Mouse (Mus musculus): ENCODE measurements at regions not wholly inside any gene's neighbourhood (a gene's known extent, or its start where the extent isn't known, plus 50 kb on each side); places are given as distances from the start of the nearest gene placed in this dataset.
"Not testable (repeated sequence)": the region's sequence is repeated elsewhere in the genome, so short reads cannot be mapped to it uniquely, and the experiment has no call there.

- H3K4me2 ChIP-seq (ENCODE audit: low read depth, low read length), result peak overlapping the region; percentile 56
- H3K27me3 ChIP-seq (ENCODE audit: control insufficient read depth, insufficient read depth, low read depth, low read length); H3K4me1 ChIP-seq (ENCODE audit: control insufficient read depth, low read depth, low read length); H3K36me3 ChIP-seq (ENCODE audit: control insufficient read depth, insufficient read depth); H3K9me3 ChIP-seq (replicated peaks; ENCODE audit: control insufficient read depth, low read length): not testable (repeated sequence)
- H3K9ac ChIP-seq (ENCODE audit: low read depth, low read length), result peak overlapping the region; percentile 51
- ATAC-seq (ENCODE audit: low read depth), result peak; percentile 100
- WGBS (ENCODE audit: insufficient replicate concordance), result 1% methylated on average over 16 of the region's 16 CpGs
- H3K4me3 ChIP-seq (ENCODE audit: low read depth, low read length), result peak overlapping the region; percentile 64
- peak overlapping the region; percentile 48; the same call in 1 of the 2 replicates for H3K27ac ChIP-seq (ENCODE audit: low read length)
These were observed 59.2 kb upstream of the Zfp960 start for GRCm38 (mm10) chr17:17004632-17005265.

GRCm38 (mm10) chr17:17005267-17005666 lies 58.6 kb upstream of the Zfp960 start:
- not testable (repeated sequence) for H3K36me3 ChIP-seq (ENCODE audit: control insufficient read depth, insufficient read depth); H3K27me3 ChIP-seq (ENCODE audit: control insufficient read depth, insufficient read depth, low read depth, low read length); H3K9me3 ChIP-seq (replicated peaks; ENCODE audit: control insufficient read depth, low read length); ATAC-seq (ENCODE audit: low read depth); H3K4me1 ChIP-seq (ENCODE audit: control insufficient read depth, low read depth, low read length)
- Histone ChIP-seq H3K27ac (ENCODE audit: low read length) (peak overlapping the region; percentile 48; the same call in 1 of the 2 replicates), H3K4me3 (ENCODE audit: low read depth, low read length) (peak overlapping the region; percentile 64), H3K9ac (ENCODE audit: low read depth, low read length) (peak overlapping the region; percentile 51), H3K4me2 (ENCODE audit: low read depth, low read length) (peak overlapping the region; percentile 56)
- WGBS (ENCODE audit: insufficient replicate concordance), result 5% methylated on average over 10 of the region's 11 CpGs

Data from liver, embryonic 16.5 days (tissue).